Mouse (Mus musculus) layer of hippocampus, adult 8-10 months (tissue): ENCODE results near the gene Atg4a. TPM values are rescaled to one million over a fixed set of nuclear protein-coding genes. Genes with fewer than 3 reads are reported as not detected.

Experiments
- DNase-seq, 2 experiments: peaks; one replicate each; pipeline ENCODE4 v3.0.0; 2022; ENCODE audit warnings: low spot score in 2 of 2
- total RNA-seq, 4 experiments: library from RNA; stranded (reverse); gene quantifications; 2 replicates each; pipeline ENCODE4 v1.2.4; 2022

Atg4a gene
- total RNA-seq, 4 experiments from 2014 or later: 7.6 to 13.0 (median 8.6) TPM

DNA sequence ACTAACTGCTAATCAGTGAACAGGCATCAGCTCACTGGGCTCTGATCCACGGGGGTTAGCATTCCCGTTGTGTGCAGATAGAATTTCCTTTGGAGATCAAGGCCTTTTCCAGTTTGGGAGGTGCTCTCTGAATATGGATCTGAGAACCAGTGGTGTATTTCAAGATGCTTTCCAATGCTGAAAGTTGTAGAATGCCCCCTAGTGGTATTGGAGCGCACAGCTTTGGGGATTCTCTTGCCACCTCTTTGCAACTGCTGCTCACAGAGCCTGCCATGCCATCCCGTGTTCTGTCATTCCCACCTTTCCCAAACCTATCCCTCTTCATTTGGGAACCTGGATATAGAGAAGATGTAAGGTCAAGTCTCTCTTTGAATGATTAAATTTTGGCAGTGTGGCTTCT, 201.5 kb downstream of the Atg4a start:
- peak in 1 of 2 experiments; percentile 27 for DNase-seq

DNA sequence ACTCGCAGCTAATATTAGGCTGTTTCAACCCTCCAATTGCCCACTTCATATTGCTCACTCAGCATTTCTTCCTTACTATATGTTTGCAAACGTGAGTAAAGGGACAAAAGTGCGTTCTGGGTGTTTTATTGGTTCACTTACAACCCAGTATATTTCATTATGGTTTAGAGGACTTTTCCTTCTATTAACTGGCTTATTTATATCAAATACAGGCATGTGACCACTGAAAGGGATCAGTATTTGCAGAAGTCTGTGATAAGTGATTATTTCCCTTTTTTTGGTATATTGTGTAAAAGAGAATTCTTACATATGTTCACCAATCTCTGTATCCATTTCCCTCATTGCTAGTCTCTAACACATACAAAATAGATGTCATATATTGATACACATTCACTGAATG, 203.7 kb downstream of the Atg4a start:
- no peak for DNase-seq

- no peak for DNase-seq
Observed at GRCm38 (mm10) chrX:141165067-141165466, 208.4 kb downstream of the Atg4a start.

- peak in 1 of 2 experiments; percentile 34 for DNase-seq
Observed at GRCm38 (mm10) chrX:141175353-141175752, 218.6 kb downstream of the Atg4a start.

DNA sequence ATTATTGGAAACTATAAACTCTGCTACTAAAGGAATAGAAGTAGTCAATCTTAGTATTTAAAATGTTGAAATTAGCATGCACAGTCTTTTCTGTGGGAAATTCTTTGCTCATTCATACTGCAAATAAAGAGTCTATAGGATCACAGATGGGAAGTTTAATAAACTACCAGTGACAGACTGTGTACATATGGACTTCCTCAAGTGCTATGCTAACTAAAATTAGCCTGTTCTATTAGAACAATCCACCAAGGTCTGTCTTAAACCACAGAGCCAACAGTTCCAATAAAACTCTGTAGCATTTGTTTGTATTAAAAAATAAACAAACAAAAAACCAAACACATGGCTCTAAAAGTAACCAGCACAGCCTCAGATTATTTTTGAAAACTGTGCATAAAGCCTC, 238.3 kb downstream of the Atg4a start:
- no peak for DNase-seq

GRCm38 (mm10) chrX:141198993-141199392, 242.3 kb downstream of the Atg4a start:
- DNase-seq: no peak

GRCm38 (mm10) chrX:141212802-141213201, 256.1 kb downstream of the Atg4a start:
- peak in 1 of 2 experiments; percentile 35 for DNase-seq

Other genes with a start within 250 kb of the Atg4a start
- not detected for gene Tex13b, start 143.5 kb upstream of the Atg4a start, total RNA-seq
- gene Vsig1, start 49.3 kb upstream of the Atg4a start, total RNA-seq: not detected
- 10 to 100 TPM; 18.1 to 21.8 (median 18.8) TPM for gene Psmd10, start 179 bp upstream of the Atg4a start, total RNA-seq